Comparison of ENCODE assay signal across 9 mouse cellular contexts in the genomic region with DNA sequence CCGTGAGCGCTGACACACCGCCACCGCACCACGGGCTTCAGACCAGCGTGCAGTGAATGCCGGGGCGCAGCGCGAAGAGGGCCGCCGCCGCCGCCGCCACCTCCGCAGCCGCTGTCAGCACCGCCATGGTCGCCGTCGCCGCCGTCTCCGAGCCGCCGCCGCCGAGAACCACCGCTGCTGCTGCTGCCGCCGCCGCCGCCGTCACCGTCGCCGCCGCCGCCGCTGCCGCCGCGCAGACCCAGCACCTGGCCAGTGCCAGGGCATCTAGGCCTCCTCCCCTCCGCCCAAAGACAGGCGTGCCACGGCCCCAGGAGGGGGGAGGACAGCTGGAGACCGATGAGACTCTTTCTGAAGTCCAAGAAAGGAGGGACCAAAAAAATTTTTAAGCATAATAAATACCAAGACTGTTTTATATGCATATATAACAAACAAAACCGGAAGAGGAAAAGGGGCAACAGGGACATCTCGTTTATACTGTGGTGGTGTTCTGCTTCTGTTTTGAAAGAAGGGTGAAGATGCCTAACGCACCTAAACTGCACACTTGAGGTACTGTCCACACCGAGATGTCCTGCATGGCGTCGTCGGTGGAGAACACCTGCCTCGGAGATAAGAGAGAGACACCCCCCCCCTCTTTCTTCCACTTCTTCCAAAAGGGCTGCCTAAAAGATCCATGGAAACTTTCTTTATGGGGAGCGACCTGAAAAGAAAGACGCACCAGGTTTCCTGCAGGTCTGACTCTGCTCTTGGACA. TPM values are rescaled to one million over a fixed set of nuclear protein-coding genes. Genes with fewer than 3 reads are reported as not detected.
A peak's percentile ranks its signal among the peaks of the same experiment; 100 is the strongest.
DNase-seq lines count a peak whose midpoint lies in the region; ATAC-seq and TF ChIP-seq lines count a peak whose summit lies in the region.
"Had no signal": no experiment of that assay in that cellular context is flagged by ENCODE, and none has a peak within 500 bp of the region (broad histone marks: within the 10 kb centered on the region; RNA-seq: fewer than 3 reads in every experiment).

No protein-coding gene starts in this region.

- H3K27me3 ChIP-seq in heart, embryonic 10.5 days (ENCODE audit: insufficient read depth, poor library complexity, severe bottlenecking) = peaks cover 79% of the 10 kb centered on the region
- H3K27me3 ChIP-seq in ES-Bruce4 (ENCODE audit: control insufficient read depth, insufficient read depth, low read length, poor library complexity, severe bottlenecking) = peaks cover 48% of the 10 kb centered on the region
- H3K27me3 ChIP-seq in forebrain, embryonic 14.5 days (replicated peaks; ENCODE audit: control insufficient read depth, insufficient read depth, low read length) = no peaks in the 10 kb centered on the region
- H3K27me3 ChIP-seq in liver, embryonic 12.5 days (replicated peaks) = peaks cover 94% of the 10 kb centered on the region
- H3K27me3 ChIP-seq: CH12.LX had no signal

- ATAC-seq in forebrain, embryonic 14.5 days = no peak
- no peak for ATAC-seq in liver, embryonic 12.5 days

- TF ChIP-seq EP300 in ES-Bruce4 (IDR thresholded peaks at IDR 0.05; ENCODE audit: insufficient read depth, low read depth, low read length) = no peak

- intact Hi-C loops in heart, postnatal 14 days (cut with DNase I) = loop anchor here (10.0 kb wide), 2 partner anchors 444 to 1544 kb away; no protein-coding TSS in a partner anchor

- no peak overlapping the region for H3K27ac ChIP-seq in heart, embryonic 10.5 days
- no peak overlapping the region for H3K27ac ChIP-seq in ES-Bruce4 (ENCODE audit: insufficient read depth, low read length)
- peak overlapping the region; percentile 99 for H3K27ac ChIP-seq in forebrain, embryonic 14.5 days (ENCODE audit: low read depth, low read length)
- no peak overlapping the region for H3K27ac ChIP-seq in liver, embryonic 12.5 days

- no peak overlapping the region; the same call in 1 of the 2 replicates for H3K9ac ChIP-seq in ES-Bruce4 (ENCODE audit: low read depth, poor library complexity, severe bottlenecking)
- peak overlapping the region; percentile 100 for H3K9ac ChIP-seq in forebrain, embryonic 14.5 days (ENCODE audit: low read length)
- no peak overlapping the region for H3K9ac ChIP-seq in liver, embryonic 12.5 days

- TF ChIP-seq POLR2A in ES-Bruce4 (IDR thresholded peaks at IDR 0.05; ENCODE audit: insufficient read depth, low read length) = no peak

- peak overlapping the region; percentile 97 for H3K4me2 ChIP-seq in forebrain, embryonic 14.5 days (ENCODE audit: low read length)
- peak overlapping the region; percentile 20 for H3K4me2 ChIP-seq in liver, embryonic 12.5 days

- H3K4me3 ChIP-seq in heart, embryonic 10.5 days = peak overlapping the region; percentile 64
- peak overlapping the region; percentile 4 for H3K4me3 ChIP-seq in ES-Bruce4 (ENCODE audit: low read depth, low read length)
- peak overlapping the region; percentile 94 for H3K4me3 ChIP-seq in forebrain, embryonic 14.5 days (ENCODE audit: low read depth, low read length)
- H3K4me3 ChIP-seq in liver, embryonic 12.5 days = peak overlapping the region; percentile 15

- no peaks in the 10 kb centered on the region for H3K9me3 ChIP-seq in heart, embryonic 10.5 days
- no peaks in the 10 kb centered on the region for H3K9me3 ChIP-seq in ES-Bruce4 (replicated peaks; ENCODE audit: control insufficient read depth, insufficient read depth, low read length, poor library complexity, severe bottlenecking)
- no peaks in the 10 kb centered on the region for H3K9me3 ChIP-seq in forebrain, embryonic 14.5 days (replicated peaks; ENCODE audit: control insufficient read depth, low read length)
- no peaks in the 10 kb centered on the region for H3K9me3 ChIP-seq in liver, embryonic 12.5 days (replicated peaks)

- DNase-seq in heart, embryonic 10.5 days (ENCODE audit: low spot score) = no peak
- no peak for DNase-seq in heart, postnatal 14 days
- DNase-seq in forebrain, embryonic 14.5 days (ENCODE audit: low spot score) = peak; percentile 36
- DNase-seq in layer of hippocampus, adult 9-10 months (ENCODE audit: low spot score) = no peak
- no peak for DNase-seq in spleen, postnatal 14 days (ENCODE audit: low spot score in 2 of 2)
- no peak for DNase-seq in urinary bladder, adult 18-20 months (ENCODE audit: low spot score in 2 of 2)

- WGBS in heart, embryonic 10.5 days = 3% methylated on average over 54 of the region's 57 CpGs
- WGBS in forebrain, embryonic 14.5 days = 1% methylated on average over 48 of the region's 57 CpGs
- WGBS in liver, embryonic 12.5 days (ENCODE audit: insufficient replicate concordance) = under 1% methylated on average over 49 of the region's 57 CpGs

- peaks cover 29% of the 10 kb centered on the region for H3K4me1 ChIP-seq in heart, embryonic 10.5 days
- no peaks in the 10 kb centered on the region for H3K4me1 ChIP-seq in ES-Bruce4 (ENCODE audit: control insufficient read depth, insufficient read depth, low read length)
- H3K4me1 ChIP-seq in forebrain, embryonic 14.5 days (ENCODE audit: control insufficient read depth, insufficient read depth, low read length) = peaks cover 7% of the 10 kb centered on the region
- peaks cover 7% of the 10 kb centered on the region; the same call in 1 of the 2 replicates for H3K4me1 ChIP-seq in liver, embryonic 12.5 days

- no peak for TF ChIP-seq CTCF in ES-Bruce4 (IDR thresholded peaks at IDR 0.05; ENCODE audit: low read depth, low read length)

- no peaks in the 10 kb centered on the region for H3K36me3 ChIP-seq in heart, embryonic 10.5 days
- no peaks in the 10 kb centered on the region for H3K36me3 ChIP-seq in ES-Bruce4 (ENCODE audit: control insufficient read depth, insufficient read depth, low read length, poor library complexity, severe bottlenecking)
- peaks cover 32% of the 10 kb centered on the region for H3K36me3 ChIP-seq in forebrain, embryonic 14.5 days (ENCODE audit: control insufficient read depth, insufficient read depth, low read length)
- no peaks in the 10 kb centered on the region for H3K36me3 ChIP-seq in liver, embryonic 12.5 days

RNA-seq across cellular contexts. Expression of gene Pou3f3, which starts 3.2 kb away (rescaled TPM):
- 0.03 and 0.43 TPM in 2 replicates for polyA plus RNA-seq in heart, embryonic 10.5 days (2016; fragmentation: Nextera tagmentation; extraction: Ambion mirVana)
- not detected for total RNA-seq in heart, postnatal 14 days (2021)
- 0.18 TPM in 2 replicates for polyA plus RNA-seq in ES-Bruce4 (2011; ENCODE audit: insufficient read depth, insufficient read length, low read depth, missing spikeins)
- 28.9 and 35.3 TPM in 2 replicates for polyA plus RNA-seq in forebrain, embryonic 14.5 days (2014; fragmentation: Nextera tagmentation; extraction: Ambion mirVana)
- polyA plus RNA-seq in liver, embryonic 12.5 days (2016; fragmentation: Nextera tagmentation; extraction: Ambion mirVana) = 0.02 TPM in 2 replicates
- total RNA-seq: CH12.LX had no signal

Comparison
In these comparisons a context has a peak if more than half of its experiments do, and no peak if none do; other contexts are left out.
1. H3K4me3 ChIP-seq: peak in every context shown above with its lines; median percentile 94 in forebrain, embryonic 14.5 days; 64 in heart, embryonic 10.5 days; 15 in liver, embryonic 12.5 days; 4 in ES-Bruce4.
2. RNA of gene Pou3f3, which starts 3.2 kb away (polyA plus RNA-seq): 28.9 to 35.3 TPM in forebrain, embryonic 14.5 days; 0.18 TPM in ES-Bruce4, 0.03 to 0.43 TPM in heart, embryonic 10.5 days and 0.02 TPM in liver, embryonic 12.5 days; every median in the first group is over 10 times any median in the second.